Mouse (Mus musculus): Measurements from ENCODE around the gene Eaf2. TPM values are rescaled to one million over a fixed set of nuclear protein-coding genes. Genes with fewer than 3 reads are reported as not detected.
"Not testable (repeated sequence)": the region's sequence is repeated elsewhere in the genome, so short reads cannot be mapped to it uniquely, and the experiment has no call there.

The Eaf2 gene
- polyA plus RNA-seq, 1 experiment from 2014 or later, result 1.2 TPM

DNA sequence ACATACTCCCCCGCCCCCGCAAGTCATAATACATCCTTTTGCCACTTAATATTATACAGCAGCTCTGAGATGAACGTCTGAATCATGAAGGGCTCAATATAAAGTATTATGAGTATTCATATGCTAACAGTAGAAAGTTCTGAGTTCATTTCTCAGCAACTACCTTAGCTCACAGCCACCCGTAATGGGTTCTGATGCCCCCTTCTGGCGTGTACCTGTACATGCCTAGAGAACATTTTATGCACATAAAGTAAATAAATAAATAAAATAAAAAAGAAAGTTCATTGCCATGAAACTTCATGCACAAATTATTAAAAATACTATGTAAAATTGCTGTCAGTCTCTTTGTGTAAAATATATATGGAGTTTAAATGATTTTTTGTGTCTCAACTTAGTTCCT lies 2.5 kb upstream of the Eaf2 start:
- 77% methylated on average over 5 of the region's 5 CpGs for WGBS
- Histone ChIP-seq H3K36me3 (ENCODE audit: control insufficient read depth, insufficient read depth, low read length) (no peaks in the 10 kb centered on the region), H3K9me3 (ENCODE audit: control insufficient read depth, low read length) (no peaks in the 10 kb centered on the region), H3K4me2 (ENCODE audit: low read depth) (no peak overlapping the region), H3K27ac (ENCODE audit: low read depth, low read length) (no peak overlapping the region), H3K4me1 (ENCODE audit: control insufficient read depth, insufficient read depth, low read length) (peaks cover 5% of the 10 kb centered on the region; the same call in 1 of the 2 replicates), H3K9ac (ENCODE audit: low read length) (no peak overlapping the region), H3K4me3 (ENCODE audit: low read depth, low read length) (no peak overlapping the region), H3K27me3 (ENCODE audit: control insufficient read depth, insufficient read depth, low read length) (no peaks in the 10 kb centered on the region)
- DNase-seq (ENCODE audit: low spot score), result no peak
- ATAC-seq (ENCODE audit: insufficient read depth, low FRiP score, low TSS enrichment), result no peak

DNA sequence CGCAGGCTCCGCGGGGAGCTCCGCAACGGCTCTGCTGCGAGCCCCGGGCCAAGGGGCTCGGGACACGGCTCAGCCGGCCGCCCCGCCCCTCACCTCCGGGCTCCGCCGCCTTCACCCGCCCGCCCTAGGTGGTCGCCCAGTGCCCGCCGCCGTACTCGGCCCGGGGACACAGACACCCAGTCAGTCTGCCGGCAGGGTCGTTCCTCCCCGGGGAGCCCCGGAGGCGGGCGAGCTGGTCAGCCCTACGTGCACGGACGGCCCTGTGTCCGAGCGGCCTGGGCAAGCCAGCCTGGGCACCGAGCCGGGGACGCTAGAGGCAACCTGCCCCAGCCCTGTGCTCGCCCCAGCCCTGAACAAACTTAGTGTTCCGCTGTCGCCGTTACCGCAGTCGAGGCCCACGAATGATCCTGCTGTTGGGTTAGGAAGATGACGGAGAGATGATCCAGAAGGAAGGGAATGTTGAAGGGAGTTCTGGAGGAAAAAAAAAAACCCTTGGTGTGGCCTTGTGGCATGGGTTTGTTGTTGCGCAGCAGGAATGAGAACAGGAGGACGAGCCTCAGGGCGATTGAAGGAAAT lies 561 bp upstream of the Eaf2 start:
- peak overlapping the region; percentile 71 for H3K4me2 ChIP-seq (ENCODE audit: low read depth)
- ATAC-seq (ENCODE audit: insufficient read depth, low FRiP score, low TSS enrichment) (peak; percentile 76), DNase-seq (ENCODE audit: low spot score) (no peak)
- H3K27me3 ChIP-seq (ENCODE audit: control insufficient read depth, insufficient read depth, low read length), result no peaks in the 10 kb centered on the region
- H3K9me3 ChIP-seq (ENCODE audit: control insufficient read depth, low read length), result no peaks in the 10 kb centered on the region
- under 1% methylated on average over 47 of the region's 48 CpGs for WGBS
- H3K4me3 ChIP-seq (ENCODE audit: low read depth, low read length), result peak overlapping the region; percentile 95
- H3K4me1 ChIP-seq (ENCODE audit: control insufficient read depth, insufficient read depth, low read length), result peaks cover 5% of the 10 kb centered on the region; the same call in 1 of the 2 replicates
- peaks cover 2% of the 10 kb centered on the region; the same call in 1 of the 2 replicates for H3K36me3 ChIP-seq (ENCODE audit: control insufficient read depth, insufficient read depth, low read length)
- H3K27ac ChIP-seq (ENCODE audit: low read depth, low read length), result peak overlapping the region; percentile 64
- H3K9ac ChIP-seq (ENCODE audit: low read length), result peak overlapping the region; percentile 70

DNA sequence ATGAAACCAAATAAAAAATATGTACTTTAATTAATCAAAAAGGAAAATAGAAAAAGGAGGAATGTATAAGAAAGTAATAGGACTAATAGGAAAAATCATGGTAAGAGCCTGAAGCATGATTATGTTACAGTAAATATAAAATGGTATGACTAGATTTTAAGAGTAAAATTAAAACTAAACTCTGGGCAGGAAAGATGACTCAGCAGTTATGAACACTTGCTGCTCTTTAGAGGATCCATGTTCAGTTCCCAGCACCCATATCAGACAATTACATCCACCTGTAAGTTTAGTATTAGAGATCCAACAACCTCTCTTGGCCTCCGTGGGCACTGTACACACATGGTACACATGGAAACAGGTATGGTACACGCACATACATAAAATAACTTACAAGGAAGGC lies 5.4 kb downstream of the Eaf2 start:
- ATAC-seq (ENCODE audit: insufficient read depth, low FRiP score, low TSS enrichment) (no peak), DNase-seq (ENCODE audit: low spot score) (no peak)
- Histone ChIP-seq H3K27me3 (ENCODE audit: control insufficient read depth, insufficient read depth, low read length) (no peaks in the 10 kb centered on the region), H3K4me3 (ENCODE audit: low read depth, low read length) (no peak overlapping the region), H3K9ac (ENCODE audit: low read length) (no peak overlapping the region), H3K4me1 (ENCODE audit: control insufficient read depth, insufficient read depth, low read length) (peaks cover 2% of the 10 kb centered on the region; the same call in 1 of the 2 replicates), H3K27ac (ENCODE audit: low read depth, low read length) (no peak overlapping the region), H3K36me3 (ENCODE audit: control insufficient read depth, insufficient read depth, low read length) (peaks cover 2% of the 10 kb centered on the region), H3K4me2 (ENCODE audit: low read depth) (no peak overlapping the region), H3K9me3 (ENCODE audit: control insufficient read depth, low read length) (no peaks in the 10 kb centered on the region)
- 91% methylated on average over 2 of the region's 2 CpGs for WGBS

DNA sequence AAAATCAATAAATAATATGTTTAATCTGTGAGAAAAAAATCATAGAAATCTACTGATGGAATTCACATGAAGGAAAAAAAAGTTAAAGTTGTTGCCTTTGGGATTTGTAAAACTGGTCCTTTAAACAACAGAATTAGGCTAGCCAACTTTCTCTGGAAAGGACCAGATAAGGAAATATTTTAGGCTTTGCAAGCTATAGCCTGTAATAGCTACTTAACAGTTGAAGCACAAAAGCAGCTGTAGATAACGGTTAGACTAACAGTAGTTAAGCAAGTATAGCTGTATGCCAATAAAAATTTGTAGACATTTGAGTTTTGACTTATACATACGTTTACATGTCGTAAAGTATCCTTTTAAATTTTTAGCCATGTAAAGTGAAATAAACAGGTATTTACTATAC lies 11.2 kb downstream of the Eaf2 start:
- H3K27ac ChIP-seq (ENCODE audit: low read depth, low read length), result no peak overlapping the region
- H3K27me3 ChIP-seq (ENCODE audit: control insufficient read depth, insufficient read depth, low read length), result no peaks in the 10 kb centered on the region
- ATAC-seq (ENCODE audit: insufficient read depth, low FRiP score, low TSS enrichment), result no peak
- 0 out of 2 replicates have a peak, but pooled peaks cover 2% of the 10 kb centered on the region for H3K36me3 ChIP-seq (ENCODE audit: control insufficient read depth, insufficient read depth, low read length)
- no peak overlapping the region for H3K9ac ChIP-seq (ENCODE audit: low read length)
- no peak overlapping the region for H3K4me2 ChIP-seq (ENCODE audit: low read depth)
- DNase-seq (ENCODE audit: low spot score), result no peak
- H3K9me3 ChIP-seq (ENCODE audit: control insufficient read depth, low read length), result no peaks in the 10 kb centered on the region
- WGBS, result 93% methylated on average over 3 of the region's 3 CpGs
- H3K4me1 ChIP-seq (ENCODE audit: control insufficient read depth, insufficient read depth, low read length), result no peaks in the 10 kb centered on the region
- H3K4me3 ChIP-seq (ENCODE audit: low read depth, low read length), result no peak overlapping the region

DNA sequence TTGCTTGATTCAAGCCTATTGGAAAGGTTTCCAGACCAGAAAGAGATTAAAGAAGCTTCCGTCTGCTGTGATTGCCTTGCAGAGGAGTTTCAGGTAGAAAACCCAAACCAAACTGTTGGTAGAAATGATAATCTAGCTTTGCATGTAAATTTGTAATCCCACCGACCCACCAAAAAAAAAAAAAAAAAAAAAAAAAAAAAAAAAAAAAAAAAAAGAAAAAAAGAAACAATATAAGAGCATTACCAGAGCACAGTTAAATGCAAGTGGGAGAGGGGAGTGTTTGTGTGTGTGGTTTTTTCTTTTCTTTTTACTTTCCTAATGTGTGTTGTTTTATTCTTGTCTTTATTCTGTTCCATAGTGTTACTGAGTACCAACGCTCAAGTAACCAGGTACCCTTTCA lies 23.6 kb downstream of the Eaf2 start:
- no peak overlapping the region for H3K27ac ChIP-seq (ENCODE audit: low read depth, low read length)
- no peak overlapping the region for H3K4me3 ChIP-seq (ENCODE audit: low read depth, low read length)
- no peaks in the 10 kb centered on the region for H3K9me3 ChIP-seq (ENCODE audit: control insufficient read depth, low read length)
- no peak for ATAC-seq (ENCODE audit: insufficient read depth, low FRiP score, low TSS enrichment)
- H3K27me3 ChIP-seq (ENCODE audit: control insufficient read depth, insufficient read depth, low read length), result no peaks in the 10 kb centered on the region
- DNase-seq (ENCODE audit: low spot score), result no peak
- WGBS, result 94% methylated on average over 3 of the region's 3 CpGs
- H3K4me1 ChIP-seq (ENCODE audit: control insufficient read depth, insufficient read depth, low read length), result no peaks in the 10 kb centered on the region
- no peak overlapping the region for H3K9ac ChIP-seq (ENCODE audit: low read length)
- H3K4me2 ChIP-seq (ENCODE audit: low read depth), result no peak overlapping the region
- H3K36me3 ChIP-seq (ENCODE audit: control insufficient read depth, insufficient read depth, low read length), result peaks cover 5% of the 10 kb centered on the region; the same call in 1 of the 2 replicates

DNA sequence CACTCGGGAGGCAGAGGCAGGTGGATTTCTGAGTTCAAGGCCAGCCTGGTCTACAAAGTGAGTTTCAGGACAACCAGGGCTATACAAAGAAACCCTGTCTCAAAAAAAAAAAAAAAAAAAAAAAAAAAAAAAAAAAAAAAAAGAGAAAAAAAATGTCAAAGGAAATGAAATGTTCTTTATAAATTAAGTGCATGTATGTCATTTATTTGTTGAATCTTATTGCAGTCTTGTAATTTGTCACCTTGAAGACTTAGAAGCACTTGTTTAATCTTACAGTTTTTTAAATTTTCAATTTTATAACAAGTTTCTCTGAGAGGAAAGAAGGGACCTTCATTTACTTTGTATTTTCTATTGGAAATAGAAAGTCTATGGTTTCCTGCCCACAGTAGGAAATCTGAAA lies 27.9 kb downstream of the Eaf2 start:
- H3K9ac ChIP-seq (ENCODE audit: low read length); H3K4me3 ChIP-seq (ENCODE audit: low read depth, low read length); H3K4me1 ChIP-seq (ENCODE audit: control insufficient read depth, insufficient read depth, low read length); H3K27ac ChIP-seq (ENCODE audit: low read depth, low read length); H3K9me3 ChIP-seq (ENCODE audit: control insufficient read depth, low read length); H3K36me3 ChIP-seq (ENCODE audit: control insufficient read depth, insufficient read depth, low read length); H3K4me2 ChIP-seq (ENCODE audit: low read depth); H3K27me3 ChIP-seq (ENCODE audit: control insufficient read depth, insufficient read depth, low read length); DNase-seq (ENCODE audit: low spot score); ATAC-seq (ENCODE audit: insufficient read depth, low FRiP score, low TSS enrichment): not testable (repeated sequence)
- WGBS, result 92% methylated on average over 1 of the region's 1 CpGs

DNA sequence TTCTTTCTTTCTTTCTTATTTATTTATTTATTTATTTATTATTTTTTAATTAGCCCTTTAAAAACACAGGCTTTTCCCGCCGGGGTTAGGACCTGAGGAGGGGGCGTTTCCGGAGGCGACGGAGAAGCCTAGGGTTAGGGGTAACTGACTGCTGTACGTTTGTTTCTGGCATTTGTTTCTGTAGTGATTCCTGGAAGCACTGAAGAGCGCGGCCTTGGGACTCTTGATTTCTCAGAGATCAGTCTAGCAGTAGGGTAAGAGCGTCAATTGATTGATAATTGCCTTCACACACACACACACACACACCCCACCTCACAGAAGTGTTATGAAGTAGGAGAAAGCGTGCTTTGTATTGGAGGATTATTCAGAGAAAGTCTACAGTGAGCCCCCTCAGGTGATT lies 46.0 kb downstream of the Eaf2 start:
- Histone ChIP-seq H3K4me3 (ENCODE audit: low read depth, low read length) (peak overlapping the region; percentile 73), H3K27ac (ENCODE audit: low read depth, low read length) (no peak overlapping the region), H3K36me3 (ENCODE audit: control insufficient read depth, insufficient read depth, low read length) (no peaks in the 10 kb centered on the region), H3K27me3 (ENCODE audit: control insufficient read depth, insufficient read depth, low read length) (0 out of 2 replicates have a peak, but pooled peaks cover 2% of the 10 kb centered on the region), H3K4me1 (ENCODE audit: control insufficient read depth, insufficient read depth, low read length) (no peaks in the 10 kb centered on the region; the same call in 1 of the 2 replicates), H3K9me3 (ENCODE audit: control insufficient read depth, low read length) (no peaks in the 10 kb centered on the region), H3K9ac (ENCODE audit: low read length) (peak overlapping the region; percentile 81), H3K4me2 (ENCODE audit: low read depth) (peak overlapping the region; percentile 57)
- 6% methylated on average over 11 of the region's 11 CpGs for WGBS
- ATAC-seq (ENCODE audit: insufficient read depth, low FRiP score, low TSS enrichment), result peak; percentile 29
- DNase-seq (ENCODE audit: low spot score), result no peak

DNA sequence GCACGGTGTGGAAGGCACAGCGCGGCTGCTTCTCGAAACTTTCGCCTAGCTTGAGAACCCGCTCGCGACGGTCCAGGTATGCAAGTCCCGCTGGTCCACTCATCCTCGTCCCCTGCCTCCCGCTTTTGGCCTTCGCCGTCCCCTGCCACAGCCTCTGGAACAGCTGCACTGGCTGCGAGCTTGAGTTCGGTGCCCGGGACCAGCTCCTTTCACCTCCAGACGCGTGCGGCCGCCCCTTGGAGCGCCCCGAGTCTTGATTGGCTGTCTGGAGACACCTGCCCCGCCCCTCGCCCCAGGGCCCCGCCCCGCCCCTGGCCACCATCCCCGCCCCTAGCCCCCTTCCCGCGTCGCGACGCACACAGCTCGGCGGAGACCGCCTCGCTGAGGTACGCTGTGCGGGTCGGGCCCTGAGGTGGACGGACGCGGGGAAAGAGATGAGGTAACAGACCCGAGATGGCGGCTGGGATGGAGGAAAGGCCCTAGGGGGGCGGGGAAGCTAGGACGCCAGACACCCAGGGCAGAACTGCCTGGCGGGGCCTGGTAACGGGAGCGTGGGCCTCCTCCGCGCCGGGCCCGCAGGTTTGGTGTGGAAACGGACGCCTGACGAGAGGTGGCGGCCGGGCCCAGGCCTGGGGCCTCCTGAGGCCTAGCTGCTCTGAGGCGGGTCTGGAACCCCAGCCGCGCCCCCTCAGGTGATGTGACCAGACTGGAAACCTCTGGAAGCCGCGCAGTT lies 46.6 kb downstream of the Eaf2 start, which contains the start of gene Iqcb1:
Gene Iqcb1 (plus strand): TSS at position 332 of the 733 bp plus-strand sequence.
- H3K9me3 ChIP-seq (ENCODE audit: control insufficient read depth, low read length), result no peaks in the 10 kb centered on the region
- H3K4me1 ChIP-seq (ENCODE audit: control insufficient read depth, insufficient read depth, low read length), result no peaks in the 10 kb centered on the region; the same call in 1 of the 2 replicates
- H3K4me2 ChIP-seq (ENCODE audit: low read depth), result peak within 1 kb of the TSS; percentile 57
- H3K4me3 ChIP-seq (ENCODE audit: low read depth, low read length), result peak within 1 kb of the TSS; percentile 73
- peak; percentile 89 for DNase-seq (ENCODE audit: low spot score)
- H3K27me3 ChIP-seq (ENCODE audit: control insufficient read depth, insufficient read depth, low read length), result 0 out of 2 replicates have a peak, but pooled peaks cover 2% of the 10 kb centered on the region
- peak; percentile 97 for ATAC-seq (ENCODE audit: insufficient read depth, low FRiP score, low TSS enrichment)
- H3K36me3 ChIP-seq (ENCODE audit: control insufficient read depth, insufficient read depth, low read length), result no peaks in the 10 kb centered on the region
- H3K27ac ChIP-seq (ENCODE audit: low read depth, low read length), result peak within 1 kb of the TSS; percentile 24
- H3K9ac ChIP-seq (ENCODE audit: low read length), result peak within 1 kb of the TSS; percentile 81
- WGBS, result under 1% methylated on average over 61 of the region's 64 CpGs
